Mouse (Mus musculus): ENCODE measurements around the gene Timp1. TPM values are rescaled to one million over a fixed set of nuclear protein-coding genes. Genes with fewer than 3 reads are reported as not detected.

Gene Timp1
- polyA plus RNA-seq, 1 experiment from 2014 or later = 10.6 TPM

DNA sequence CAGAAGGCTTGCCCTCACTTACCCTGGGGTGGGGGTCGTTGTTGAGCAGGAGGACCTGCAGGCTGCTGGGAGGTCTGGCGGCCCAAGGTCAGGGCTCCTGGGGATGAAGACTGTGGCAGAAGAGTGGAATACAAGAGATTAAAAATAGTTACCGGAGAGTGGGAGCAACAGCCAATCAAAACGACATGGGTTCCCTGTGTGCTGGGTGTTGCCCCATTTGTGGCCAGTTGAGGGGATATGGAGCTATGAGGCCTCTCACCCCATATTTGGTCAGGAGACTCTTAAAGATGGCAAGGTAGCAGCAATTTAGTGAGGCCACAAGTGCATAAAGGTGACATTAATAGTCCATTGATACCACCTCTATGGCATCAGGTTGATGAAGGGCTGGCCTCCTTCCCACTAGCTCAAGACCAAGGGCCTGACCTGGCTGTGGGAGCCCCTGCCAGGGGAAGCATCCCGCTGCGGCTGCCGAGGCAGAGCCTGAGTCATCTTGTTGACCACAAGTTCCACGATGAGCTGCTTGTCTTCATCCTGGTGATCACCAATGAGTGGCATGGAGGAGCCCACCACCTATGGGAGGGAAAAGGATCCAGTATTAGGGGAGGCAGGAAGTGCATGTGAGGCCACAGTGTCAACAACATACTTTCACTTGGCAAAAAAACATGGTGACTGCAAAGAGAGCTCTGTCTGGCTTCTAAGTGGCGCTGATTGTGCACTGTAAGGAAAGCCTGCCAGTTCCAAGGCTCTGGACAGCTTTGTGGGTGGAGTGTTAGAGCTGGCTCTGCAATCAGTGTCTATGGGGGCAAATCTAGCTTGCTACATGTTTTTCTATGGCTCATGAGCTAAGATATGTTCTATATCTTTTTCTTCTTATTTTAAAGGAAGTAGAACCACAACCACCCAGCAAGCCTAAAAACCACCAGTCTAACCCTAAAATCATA lies 6.5 kb upstream of the Timp1 start:
- Histone ChIP-seq H3K9me3 (ENCODE audit: control insufficient read depth, low read length) (no peaks in the 10 kb centered on the region), H3K9ac (ENCODE audit: low read depth, low read length) (no peak overlapping the region), H3K4me2 (no peak overlapping the region), H3K27ac (ENCODE audit: low read depth, low read length) (no peak overlapping the region), H3K27me3 (replicated peaks; ENCODE audit: control insufficient read depth, insufficient read depth, low read length) (no peaks in the 10 kb centered on the region), H3K4me3 (ENCODE audit: low read depth, low read length) (no peak overlapping the region), H3K4me1 (replicated peaks; ENCODE audit: control insufficient read depth, insufficient read depth, low read length) (peaks cover 6% of the 10 kb centered on the region; the same call in 1 of the 2 replicates), H3K36me3 (ENCODE audit: control insufficient read depth, insufficient read depth, low read length) (no peaks in the 10 kb centered on the region)
- DNase-seq (ENCODE audit: low spot score) = no peak
- WGBS = 61% methylated on average over 9 of the region's 9 CpGs
- no peak for ATAC-seq (replicated peaks; ENCODE audit: low FRiP score)

DNA sequence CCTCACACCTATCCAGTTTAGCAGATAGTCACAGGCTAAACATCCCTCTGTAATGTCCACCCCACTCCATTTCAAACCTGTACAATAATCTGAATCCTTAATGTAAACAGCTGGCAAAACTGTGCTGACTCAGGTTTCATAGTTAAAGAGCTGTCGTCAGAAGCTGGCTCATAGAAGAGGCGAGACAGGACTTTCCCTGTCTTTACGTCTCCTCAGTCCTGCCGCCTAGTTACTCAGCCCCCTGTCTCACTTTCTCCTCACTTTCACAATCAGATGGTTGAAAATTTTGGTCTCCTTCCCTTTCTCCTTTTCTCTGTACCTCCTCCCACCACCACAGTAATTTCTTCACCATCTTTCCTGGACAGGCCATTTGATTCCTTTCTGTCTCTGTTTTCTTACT lies 1.9 kb upstream of the Timp1 start:
- no peak overlapping the region for H3K4me2 ChIP-seq
- no peaks in the 10 kb centered on the region for H3K9me3 ChIP-seq (ENCODE audit: control insufficient read depth, low read length)
- H3K9ac ChIP-seq (ENCODE audit: low read depth, low read length) = no peak overlapping the region
- 0 out of 2 replicates have a peak, but pooled peaks cover 2% of the 10 kb centered on the region for H3K27me3 ChIP-seq (replicated peaks; ENCODE audit: control insufficient read depth, insufficient read depth, low read length)
- ATAC-seq (replicated peaks; ENCODE audit: low FRiP score) (no peak), DNase-seq (ENCODE audit: low spot score) (no peak)
- H3K36me3 ChIP-seq (ENCODE audit: control insufficient read depth, insufficient read depth, low read length) = no peaks in the 10 kb centered on the region
- H3K4me1 ChIP-seq (replicated peaks; ENCODE audit: control insufficient read depth, insufficient read depth, low read length) = no peaks in the 10 kb centered on the region
- H3K27ac ChIP-seq (ENCODE audit: low read depth, low read length) = no peak overlapping the region
- WGBS = 49% methylated on average over 4 of the region's 4 CpGs
- H3K4me3 ChIP-seq (ENCODE audit: low read depth, low read length) = no peak overlapping the region

DNA sequence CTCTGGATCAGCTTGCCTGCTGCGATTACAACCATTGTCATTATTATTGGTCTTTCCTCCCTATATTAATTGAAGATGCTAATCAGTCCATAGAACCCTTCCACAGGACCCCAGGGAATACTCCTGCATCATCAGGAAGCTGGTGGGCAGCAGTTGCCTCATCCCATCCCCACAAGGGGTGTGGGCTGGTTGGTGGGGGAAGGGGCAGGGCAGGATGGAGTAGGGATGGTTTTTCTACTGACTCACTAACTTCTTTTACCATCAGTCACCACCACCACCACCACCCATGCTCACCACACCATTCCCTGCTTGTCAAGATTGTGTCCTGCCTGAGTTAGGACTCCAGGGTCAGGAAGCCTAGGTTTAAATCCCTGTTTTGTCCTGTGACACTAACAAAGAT lies 763 bp upstream of the Timp1 start:
- Histone ChIP-seq H3K9ac (ENCODE audit: low read depth, low read length) (no peak overlapping the region), H3K4me3 (ENCODE audit: low read depth, low read length) (no peak overlapping the region), H3K9me3 (ENCODE audit: control insufficient read depth, low read length) (no peaks in the 10 kb centered on the region), H3K27ac (ENCODE audit: low read depth, low read length) (no peak overlapping the region), H3K4me2 (no peak overlapping the region), H3K36me3 (ENCODE audit: control insufficient read depth, insufficient read depth, low read length) (no peaks in the 10 kb centered on the region), H3K4me1 (replicated peaks; ENCODE audit: control insufficient read depth, insufficient read depth, low read length) (no peaks in the 10 kb centered on the region), H3K27me3 (replicated peaks; ENCODE audit: control insufficient read depth, insufficient read depth, low read length) (0 out of 2 replicates have a peak, but pooled peaks cover 2% of the 10 kb centered on the region)
- DNase-seq (ENCODE audit: low spot score) = no peak
- 74% methylated on average over 1 of the region's 1 CpGs for WGBS
- ATAC-seq (replicated peaks; ENCODE audit: low FRiP score) = no peak

DNA sequence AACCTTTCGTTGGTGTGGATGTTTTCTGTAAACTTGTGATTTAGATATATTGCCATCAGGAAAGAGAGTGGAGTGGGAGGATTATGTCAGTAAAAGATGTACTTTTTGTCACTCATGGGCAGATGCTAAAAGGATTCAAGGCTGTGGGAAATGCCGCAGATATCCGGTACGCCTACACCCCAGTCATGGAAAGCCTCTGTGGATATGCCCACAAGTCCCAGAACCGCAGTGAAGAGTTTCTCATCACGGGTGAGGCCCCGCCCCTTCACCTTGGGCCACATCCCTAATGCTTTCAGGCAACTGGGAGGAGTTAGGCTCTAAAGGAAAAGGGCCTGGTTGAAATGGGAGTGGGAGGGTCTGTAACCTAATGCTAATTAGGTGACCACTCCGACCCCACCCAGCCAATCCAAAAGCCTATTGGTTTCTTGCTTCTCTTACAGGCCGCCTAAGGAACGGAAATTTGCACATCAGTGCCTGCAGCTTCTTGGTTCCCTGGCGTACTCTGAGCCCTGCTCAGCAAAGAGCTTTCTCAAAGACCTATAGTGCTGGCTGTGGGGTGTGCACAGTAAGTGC lies 3.0 kb downstream of the Timp1 start:
- no peak for DNase-seq (ENCODE audit: low spot score)
- H3K4me1 ChIP-seq (replicated peaks; ENCODE audit: control insufficient read depth, insufficient read depth, low read length) = no peaks in the 10 kb centered on the region
- 30% methylated on average over 11 of the region's 11 CpGs for WGBS
- H3K27ac ChIP-seq (ENCODE audit: low read depth, low read length) = no peak overlapping the region
- no peaks in the 10 kb centered on the region for H3K36me3 ChIP-seq (ENCODE audit: control insufficient read depth, insufficient read depth, low read length)
- H3K9me3 ChIP-seq (ENCODE audit: control insufficient read depth, low read length) = no peaks in the 10 kb centered on the region
- no peak overlapping the region for H3K4me3 ChIP-seq (ENCODE audit: low read depth, low read length)
- H3K9ac ChIP-seq (ENCODE audit: low read depth, low read length) = no peak overlapping the region
- no peak overlapping the region for H3K4me2 ChIP-seq
- H3K27me3 ChIP-seq (replicated peaks; ENCODE audit: control insufficient read depth, insufficient read depth, low read length) = 0 out of 2 replicates have a peak, but pooled peaks cover 2% of the 10 kb centered on the region
- no peak for ATAC-seq (replicated peaks; ENCODE audit: low FRiP score)

DNA sequence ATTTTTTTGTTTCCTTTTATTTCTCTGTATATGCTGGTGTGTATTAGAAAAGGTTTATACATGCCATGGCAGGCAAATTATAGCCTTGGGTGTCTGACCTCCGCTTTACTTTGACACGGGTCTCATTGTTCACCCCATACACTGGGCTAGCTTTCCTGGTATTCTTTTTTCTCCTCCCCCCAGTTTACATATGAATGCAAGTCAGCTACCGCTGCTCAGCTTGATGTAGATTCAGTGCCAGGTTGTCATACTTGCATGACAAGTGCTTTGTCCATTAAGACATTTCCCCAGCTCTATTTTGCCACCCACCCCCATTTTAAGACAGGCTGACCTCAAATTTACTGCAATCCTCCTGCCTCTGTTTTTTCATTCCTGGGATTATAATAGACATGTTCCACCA lies 5.3 kb downstream of the Timp1 start:
- Histone ChIP-seq H3K27ac (ENCODE audit: low read depth, low read length) (no peak overlapping the region), H3K4me2 (no peak overlapping the region)
- WGBS = 70% methylated on average over 3 of the region's 3 CpGs

DNA sequence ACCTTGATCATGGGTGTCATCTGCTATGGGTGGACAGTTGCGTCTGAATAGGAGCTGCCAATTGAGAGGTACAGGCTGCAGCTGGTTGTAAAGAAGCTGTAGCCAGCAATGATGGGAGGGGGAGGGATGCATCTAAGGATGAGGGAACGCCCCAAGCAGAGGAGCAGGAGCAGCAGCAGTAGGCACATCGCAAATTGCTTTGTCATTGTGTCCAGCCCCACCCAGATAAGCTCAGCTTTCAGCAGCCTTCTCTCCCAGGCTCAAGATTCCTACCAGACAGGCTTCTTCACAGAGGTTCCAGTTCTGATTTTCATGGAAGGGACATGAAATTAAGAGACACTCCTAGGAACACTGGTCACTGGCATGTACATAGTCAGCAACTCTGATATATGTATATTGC lies 40.1 kb downstream of the Timp1 start:
- no peaks in the 10 kb centered on the region for H3K9me3 ChIP-seq (ENCODE audit: control insufficient read depth, low read length)
- H3K27me3 ChIP-seq (replicated peaks; ENCODE audit: control insufficient read depth, insufficient read depth, low read length) = no peaks in the 10 kb centered on the region
- no peak overlapping the region for H3K9ac ChIP-seq (ENCODE audit: low read depth, low read length)
- DNase-seq (ENCODE audit: low spot score) = no peak
- H3K27ac ChIP-seq (ENCODE audit: low read depth, low read length) = no peak overlapping the region
- no peak overlapping the region for H3K4me3 ChIP-seq (ENCODE audit: low read depth, low read length)
- no peaks in the 10 kb centered on the region for H3K4me1 ChIP-seq (replicated peaks; ENCODE audit: control insufficient read depth, insufficient read depth, low read length)
- 44% methylated on average over 3 of the region's 3 CpGs for WGBS
- no peak for ATAC-seq (replicated peaks; ENCODE audit: low FRiP score)
- no peak overlapping the region for H3K4me2 ChIP-seq
- no peaks in the 10 kb centered on the region for H3K36me3 ChIP-seq (ENCODE audit: control insufficient read depth, insufficient read depth, low read length)

More for the DNA sequence above, 5.3 kb downstream of the Timp1 start:
- no peaks in the 10 kb centered on the region for H3K36me3 ChIP-seq (ENCODE audit: control insufficient read depth, insufficient read depth, low read length)
- H3K27me3 ChIP-seq (replicated peaks; ENCODE audit: control insufficient read depth, insufficient read depth, low read length) = no peaks in the 10 kb centered on the region
- ATAC-seq (replicated peaks; ENCODE audit: low FRiP score) (no peak), DNase-seq (ENCODE audit: low spot score) (no peak)
- no peaks in the 10 kb centered on the region for H3K9me3 ChIP-seq (ENCODE audit: control insufficient read depth, low read length)
- no peak overlapping the region for H3K4me3 ChIP-seq (ENCODE audit: low read depth, low read length)
- no peak overlapping the region for H3K9ac ChIP-seq (ENCODE audit: low read depth, low read length)
- H3K4me1 ChIP-seq (replicated peaks; ENCODE audit: control insufficient read depth, insufficient read depth, low read length) = no peaks in the 10 kb centered on the region

DNA sequence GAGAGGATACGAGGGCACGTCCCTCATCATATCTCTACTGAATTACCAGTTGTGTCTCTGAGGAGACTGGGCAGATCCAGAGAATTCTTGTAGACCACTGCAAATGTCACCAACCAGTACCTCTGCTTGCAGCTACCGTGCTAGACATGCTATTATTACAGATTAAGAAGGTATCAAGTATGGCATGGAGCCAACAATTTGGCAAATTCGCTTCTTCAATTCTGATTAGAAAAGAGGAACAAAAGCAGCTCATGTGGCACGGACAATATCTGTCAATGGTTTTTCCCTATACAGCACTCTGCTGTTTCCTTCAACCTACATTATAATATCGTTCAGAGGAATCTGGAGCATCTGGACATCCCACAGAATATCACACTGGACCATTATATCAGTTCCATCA lies 43.8 kb downstream of the Timp1 start:
- H3K9ac ChIP-seq (ENCODE audit: low read depth, low read length) = no peak overlapping the region
- H3K4me1 ChIP-seq (replicated peaks; ENCODE audit: control insufficient read depth, insufficient read depth, low read length) = no peaks in the 10 kb centered on the region
- 77% methylated on average over 6 of the region's 6 CpGs for WGBS
- H3K9me3 ChIP-seq (ENCODE audit: control insufficient read depth, low read length) = no peaks in the 10 kb centered on the region
- H3K4me2 ChIP-seq = no peak overlapping the region
- no peak for ATAC-seq (replicated peaks; ENCODE audit: low FRiP score)
- H3K4me3 ChIP-seq (ENCODE audit: low read depth, low read length) = no peak overlapping the region
- H3K27ac ChIP-seq (ENCODE audit: low read depth, low read length) = no peak overlapping the region
- no peaks in the 10 kb centered on the region for H3K36me3 ChIP-seq (ENCODE audit: control insufficient read depth, insufficient read depth, low read length)
- no peak for DNase-seq (ENCODE audit: low spot score)
- peaks cover 5% of the 10 kb centered on the region for H3K27me3 ChIP-seq (replicated peaks; ENCODE audit: control insufficient read depth, insufficient read depth, low read length)

DNA sequence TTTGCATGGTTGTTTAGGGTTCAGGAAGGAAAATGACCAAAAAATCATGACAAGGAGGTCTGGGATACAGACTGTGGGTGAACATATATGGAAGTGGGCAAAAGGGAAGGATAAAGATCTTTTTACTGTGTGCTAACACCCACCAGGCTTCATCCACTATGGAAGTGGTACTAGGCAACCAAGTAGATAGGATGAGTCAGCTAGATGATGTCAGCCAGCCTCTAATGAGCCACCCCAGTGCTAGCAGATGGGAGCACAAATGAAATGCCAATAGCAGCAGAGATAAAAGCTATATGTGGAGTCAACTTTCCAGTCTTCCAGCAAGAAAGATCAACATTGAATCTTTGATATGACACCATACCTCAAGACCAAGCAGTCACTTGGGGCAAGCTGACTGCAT lies 45.1 kb downstream of the Timp1 start:
- no peak overlapping the region for H3K4me3 ChIP-seq (ENCODE audit: low read depth, low read length)
- H3K27me3 ChIP-seq (replicated peaks; ENCODE audit: control insufficient read depth, insufficient read depth, low read length) = peaks cover 14% of the 10 kb centered on the region
- DNase-seq (ENCODE audit: low spot score) (no peak), ATAC-seq (replicated peaks; ENCODE audit: low FRiP score) (no peak)
- no peaks in the 10 kb centered on the region for H3K9me3 ChIP-seq (ENCODE audit: control insufficient read depth, low read length)
- no peaks in the 10 kb centered on the region for H3K4me1 ChIP-seq (replicated peaks; ENCODE audit: control insufficient read depth, insufficient read depth, low read length)
- no peak overlapping the region for H3K27ac ChIP-seq (ENCODE audit: low read depth, low read length)
- H3K9ac ChIP-seq (ENCODE audit: low read depth, low read length) = no peak overlapping the region
- no peak overlapping the region for H3K4me2 ChIP-seq
- no peaks in the 10 kb centered on the region for H3K36me3 ChIP-seq (ENCODE audit: control insufficient read depth, insufficient read depth, low read length)
